Mouse (Mus musculus) cerebellum, adult 2 months (tissue): ENCODE measurements around the gene Stx2.

Experiments
- CTCF ChIP-seq: fragments of 200-500 bp; IDR thresholded peaks from 2 replicates; pipeline ENCODE4 v1.5.1; 2011; ENCODE audit warnings: low read depth, mild to moderate bottlenecking, control low read depth, low read length, moderate library complexity, borderline replicate concordance; ENCODE audit not compliant: insufficient read depth
- POLR2A ChIP-seq: fragments of 200-500 bp; IDR thresholded peaks from 2 replicates; pipeline ENCODE4 v1.6.1; 2011; ENCODE audit warnings: low read length, control low read depth, borderline replicate concordance; ENCODE audit not compliant: insufficient read depth

DNA sequence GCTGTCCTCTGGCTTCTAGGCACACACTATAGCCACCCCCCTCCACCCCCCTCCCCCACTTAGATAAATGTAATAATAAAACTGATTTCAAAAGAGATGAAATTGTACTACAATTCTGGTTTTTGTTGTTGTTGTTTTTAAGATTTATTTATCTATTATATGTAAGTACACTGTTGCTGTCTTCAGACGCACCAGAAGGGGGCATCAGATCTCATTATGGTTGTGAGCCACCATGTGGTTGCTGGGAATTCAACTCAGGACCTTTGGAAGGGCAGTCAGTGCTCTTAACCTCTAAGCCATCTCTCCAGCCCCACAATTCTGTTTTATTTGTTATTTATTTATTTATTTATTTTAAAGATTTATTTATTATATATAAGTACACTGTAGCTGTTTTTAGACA, 18.3 kb upstream of the Stx2 start:
- TF ChIP-seq POLR2A = no peak
- no peak for TF ChIP-seq CTCF
